Mouse (Mus musculus): ENCODE measurements around the gene Pithd1. TPM values are rescaled to one million over a fixed set of nuclear protein-coding genes. Genes with fewer than 3 reads are reported as not detected.
A peak's percentile ranks its signal among the peaks of the same experiment; 100 is the strongest.

The Pithd1 gene
- total RNA-seq (2021), result 10 to 100 TPM; 17.1 to 18.3 TPM

DNA sequence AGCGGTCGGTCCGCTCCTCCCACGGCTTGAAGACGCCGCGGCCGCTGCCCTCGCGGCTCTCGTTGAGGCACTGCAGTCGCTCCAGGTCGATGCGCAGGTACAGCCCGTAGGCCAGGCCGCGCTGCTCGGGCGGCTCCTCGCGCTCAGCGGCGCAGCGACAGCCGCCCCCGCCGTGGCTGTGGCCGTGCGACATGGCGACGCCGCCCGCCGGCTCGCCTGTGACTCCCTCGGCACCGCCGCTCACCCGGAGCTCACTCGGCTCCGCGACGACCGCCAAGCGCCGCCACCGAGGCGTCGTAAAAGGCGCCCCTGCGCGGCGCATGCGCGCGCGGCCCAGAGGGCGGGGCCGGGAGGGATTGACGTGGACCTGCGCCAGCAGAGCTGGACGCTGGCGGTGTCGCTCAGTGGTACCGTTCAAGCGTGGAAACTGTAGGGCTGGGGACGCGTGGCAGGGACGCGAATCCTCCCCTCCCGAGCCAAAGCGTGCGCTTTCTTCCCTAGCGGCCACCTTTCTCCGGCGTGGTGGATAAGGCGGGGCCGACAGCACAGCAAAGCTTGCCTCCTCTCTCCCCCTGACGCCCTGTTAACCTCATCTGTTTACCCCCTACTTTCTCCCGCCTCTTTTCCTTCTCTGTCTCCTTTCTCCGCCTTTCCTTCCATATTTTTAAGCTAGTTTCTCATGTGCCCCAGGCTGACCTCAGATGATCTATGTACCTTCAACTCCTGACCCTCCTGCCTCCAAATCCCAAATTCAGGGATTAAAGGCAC, at the start of gene Pithd1:
Pithd1 (minus strand) TSS at position 322 of the 768 bp plus-strand sequence.
- peak; percentile 95 for DNase-seq

DNA sequence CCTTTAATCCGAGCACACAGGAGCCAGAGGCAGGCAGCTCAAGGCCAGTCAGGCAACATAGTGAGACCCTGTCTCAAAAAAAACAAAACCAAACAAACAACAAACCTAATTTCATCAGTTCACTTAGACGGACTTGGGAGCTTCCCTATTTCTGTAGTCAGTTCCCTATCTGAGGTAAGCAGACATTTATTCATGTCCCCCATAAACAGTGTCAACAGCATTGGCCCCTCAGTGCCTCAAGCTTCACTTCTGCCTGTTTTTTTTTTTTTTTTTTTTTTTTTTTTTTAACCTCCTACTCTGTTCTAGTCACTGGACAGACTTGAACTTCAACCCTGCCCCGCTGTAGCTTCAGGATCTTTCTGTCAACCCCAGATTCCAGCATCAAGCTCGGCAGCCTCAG, 48.0 kb upstream of the Pithd1 start:
- DNase-seq, result no peak

DNA sequence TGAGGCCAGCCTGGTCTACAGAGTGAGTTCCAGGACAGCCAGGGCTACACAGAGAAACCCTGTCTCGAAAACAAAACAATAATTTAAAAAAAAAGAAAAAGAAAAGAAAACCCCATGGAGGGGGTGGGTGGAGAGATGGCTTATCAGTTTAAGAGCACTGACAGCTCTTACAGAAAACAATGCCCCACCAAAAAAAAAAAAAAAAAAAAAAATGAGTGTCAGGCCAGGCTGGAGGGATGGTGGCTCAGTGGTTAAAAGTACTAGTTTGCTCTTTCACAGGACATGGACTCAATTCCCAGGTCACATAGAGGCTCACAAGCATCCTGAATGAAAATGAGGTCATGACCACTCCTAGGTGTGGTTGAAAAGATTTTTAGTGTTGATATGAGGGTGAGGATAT, 46.2 kb upstream of the Pithd1 start:
- DNase-seq, result no peak

DNA sequence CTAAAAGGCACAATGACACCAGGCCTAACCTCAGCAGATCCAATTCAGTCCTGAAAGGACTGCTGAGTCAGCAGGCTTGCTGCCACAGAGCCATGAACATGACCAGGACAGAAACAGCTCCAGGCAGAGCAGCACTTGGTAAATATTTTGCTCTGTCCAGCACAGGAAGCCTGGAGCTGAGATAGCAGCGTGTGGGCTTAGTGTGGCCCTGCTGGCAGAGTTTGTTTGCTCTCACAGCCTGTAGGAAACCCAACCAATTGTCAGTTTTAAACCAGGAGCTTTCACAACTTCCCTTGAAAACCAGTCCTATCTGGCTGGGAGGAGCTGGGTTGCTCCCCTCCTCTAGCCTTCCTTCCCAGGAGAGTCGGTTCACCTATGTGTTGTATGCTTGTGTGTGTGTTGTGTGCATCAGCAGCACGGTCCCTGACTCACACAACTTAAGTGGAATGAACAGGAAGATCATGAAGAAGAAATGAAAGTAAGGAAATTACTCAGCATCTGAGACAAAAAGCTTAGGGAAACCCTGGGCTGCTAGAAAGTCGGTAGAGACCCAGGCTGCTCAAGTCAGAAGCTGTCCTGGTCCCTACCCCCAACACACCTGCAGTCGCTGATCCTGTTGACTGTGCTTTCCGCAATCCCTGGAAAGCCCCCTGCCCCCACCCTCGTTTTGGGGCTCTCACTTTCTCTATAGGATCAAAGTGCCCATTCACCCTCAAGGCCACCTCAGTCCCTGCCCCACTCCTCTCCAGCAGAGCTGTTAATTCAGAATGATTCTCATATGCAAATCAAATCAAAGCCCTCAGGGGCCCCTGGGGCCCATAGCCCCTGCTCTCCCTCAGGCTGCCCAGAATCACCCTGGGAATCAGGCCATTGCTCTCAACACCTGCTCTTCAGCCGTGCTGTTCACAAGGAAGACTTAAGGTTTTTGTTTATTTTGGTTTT, 44.2 kb upstream of the Pithd1 start:
- peak; percentile 43 for DNase-seq

DNA sequence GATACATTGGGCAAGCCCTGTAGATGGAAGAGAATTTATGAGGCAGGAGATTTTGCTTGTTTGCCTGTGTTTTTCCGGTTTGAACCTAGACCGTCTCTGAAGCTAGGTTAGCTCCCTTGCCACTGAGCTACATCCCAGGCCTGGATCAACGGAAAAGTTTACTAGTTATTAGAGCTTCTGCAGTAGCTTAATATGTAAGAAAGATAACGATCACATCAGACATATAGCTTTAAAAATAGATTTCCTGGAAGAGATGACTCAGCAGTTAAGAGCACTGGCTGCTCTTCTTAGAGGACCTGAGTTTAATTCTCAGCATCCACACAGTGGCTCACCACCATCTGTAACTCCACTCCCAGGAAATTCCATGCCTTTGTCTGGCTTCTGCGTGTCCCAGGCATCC, 41.6 kb upstream of the Pithd1 start:
- no peak for DNase-seq

DNA sequence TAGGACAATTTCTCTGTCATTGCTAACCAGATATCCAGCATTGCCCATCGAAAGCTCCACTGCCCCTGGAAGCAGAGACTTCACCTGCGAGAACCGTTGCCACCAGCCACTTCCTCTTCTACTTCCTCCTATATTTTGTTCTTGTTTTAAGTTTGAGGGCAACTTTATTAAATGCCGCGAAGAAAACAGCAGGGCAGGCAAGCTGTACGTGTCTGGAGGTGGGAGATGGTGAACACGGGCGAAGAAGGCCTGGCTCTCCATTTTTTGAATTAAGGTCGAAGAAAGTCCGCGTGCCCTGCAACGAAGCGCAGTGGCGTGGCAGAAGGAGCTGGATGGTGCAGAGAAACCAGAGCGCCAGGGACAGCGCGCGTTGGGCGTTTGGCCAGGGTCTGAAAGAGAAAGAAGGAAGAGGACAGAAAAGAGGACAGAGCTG, 41.1 kb upstream of the Pithd1 start:
- DNase-seq, result no peak

DNA sequence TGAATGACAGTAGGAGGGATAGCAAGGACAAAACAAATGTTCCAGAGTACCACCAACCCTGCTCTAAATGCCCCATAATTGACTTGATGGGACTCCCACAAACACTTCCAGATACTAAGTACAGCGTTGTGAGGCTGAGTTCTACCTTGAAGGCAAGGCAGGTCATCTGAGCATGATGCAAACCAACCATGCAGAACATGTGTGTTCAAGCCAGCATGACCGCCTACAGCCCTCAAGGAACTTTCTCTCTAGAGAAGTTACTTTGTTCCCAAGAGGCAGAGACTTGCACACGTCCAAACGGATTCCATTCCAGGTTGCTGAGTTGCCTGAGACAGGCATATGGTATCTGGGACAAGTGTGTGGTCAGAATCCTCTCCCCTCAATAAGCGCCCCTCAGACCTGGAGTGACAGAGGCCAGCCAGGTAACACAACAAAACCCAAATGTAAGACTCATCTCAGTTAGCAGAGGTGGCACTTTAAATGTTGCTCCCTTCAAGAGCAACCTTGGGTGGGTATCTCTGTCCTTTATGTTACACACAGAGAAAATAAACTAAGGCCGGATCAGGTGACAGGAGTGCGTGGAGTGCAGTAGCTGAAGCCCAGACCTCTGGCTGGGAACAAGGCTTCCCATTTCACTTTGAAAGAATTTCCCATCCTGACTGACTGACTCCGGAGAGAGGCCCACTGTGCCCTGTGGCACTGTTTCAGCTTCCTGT, 40.5 kb upstream of the Pithd1 start:
- no peak for DNase-seq

DNA sequence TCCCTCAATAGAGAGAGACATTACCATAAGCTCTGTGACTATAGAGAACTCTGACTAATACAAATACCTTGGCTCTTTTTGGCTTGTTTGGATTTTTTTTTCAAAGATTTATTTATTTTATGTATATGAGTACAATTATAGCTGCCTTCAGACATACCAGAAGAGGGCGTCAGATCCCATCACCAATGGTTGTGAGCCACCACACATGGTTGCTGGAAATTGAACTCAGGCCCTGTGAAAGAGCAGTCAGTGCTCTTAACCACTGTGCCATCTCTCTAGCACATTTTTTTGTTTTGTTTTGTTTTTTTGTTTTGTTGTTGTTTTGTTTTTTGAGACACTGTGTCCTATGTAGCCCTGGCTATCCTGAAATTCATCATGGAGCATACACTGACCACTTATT, 38.3 kb upstream of the Pithd1 start:
- DNase-seq, result no peak

DNA sequence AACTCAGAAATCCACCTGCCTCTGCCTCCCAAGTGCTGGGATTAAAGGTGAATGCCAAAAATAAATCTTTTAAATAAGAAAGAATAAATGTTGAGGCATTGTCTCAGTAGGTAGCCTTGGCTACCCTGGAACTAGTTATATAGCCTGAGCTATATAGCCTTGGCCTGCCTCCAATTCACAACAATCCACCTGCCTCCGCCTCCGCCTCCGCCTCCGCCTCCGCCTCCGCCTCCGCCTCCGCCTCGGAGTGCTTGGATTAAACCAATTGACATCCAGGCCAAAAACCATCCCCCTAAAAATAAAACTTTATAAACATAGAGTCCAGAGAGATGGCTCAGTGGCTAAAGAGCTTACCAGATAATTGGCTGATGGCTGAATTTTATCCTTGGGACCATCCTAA, 35.9 kb upstream of the Pithd1 start:
- peak; percentile 23 for DNase-seq

DNA sequence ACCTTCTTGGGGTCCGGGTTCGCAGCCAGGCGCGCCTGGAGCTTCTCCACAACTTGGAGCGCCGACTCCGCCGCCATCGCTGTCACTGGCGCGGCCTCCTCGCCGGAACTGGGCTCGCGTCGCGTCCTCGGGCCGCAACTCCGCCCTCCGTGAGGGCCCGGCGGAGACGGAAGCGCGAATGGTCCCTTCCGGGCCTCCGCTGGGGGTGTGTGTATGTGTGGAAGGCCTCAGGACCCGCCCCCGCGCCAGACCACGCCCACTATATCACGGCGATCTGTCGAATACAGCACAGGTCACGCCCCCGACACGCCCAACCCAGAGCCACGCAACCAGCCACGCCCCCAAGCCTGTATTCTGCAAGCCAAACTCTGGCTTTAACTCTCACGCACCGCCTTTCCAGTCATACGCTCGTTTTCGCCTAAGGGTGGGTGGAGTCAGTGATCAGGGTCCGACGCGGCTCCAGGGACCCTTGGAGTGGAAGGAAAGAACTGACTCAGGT, 34.5 kb upstream of the Pithd1 start, which contains the start of gene Eloa:
Eloa (minus strand) TSS at position 215 of the 499 bp plus-strand sequence.
- DNase-seq, result peak; percentile 100

DNA sequence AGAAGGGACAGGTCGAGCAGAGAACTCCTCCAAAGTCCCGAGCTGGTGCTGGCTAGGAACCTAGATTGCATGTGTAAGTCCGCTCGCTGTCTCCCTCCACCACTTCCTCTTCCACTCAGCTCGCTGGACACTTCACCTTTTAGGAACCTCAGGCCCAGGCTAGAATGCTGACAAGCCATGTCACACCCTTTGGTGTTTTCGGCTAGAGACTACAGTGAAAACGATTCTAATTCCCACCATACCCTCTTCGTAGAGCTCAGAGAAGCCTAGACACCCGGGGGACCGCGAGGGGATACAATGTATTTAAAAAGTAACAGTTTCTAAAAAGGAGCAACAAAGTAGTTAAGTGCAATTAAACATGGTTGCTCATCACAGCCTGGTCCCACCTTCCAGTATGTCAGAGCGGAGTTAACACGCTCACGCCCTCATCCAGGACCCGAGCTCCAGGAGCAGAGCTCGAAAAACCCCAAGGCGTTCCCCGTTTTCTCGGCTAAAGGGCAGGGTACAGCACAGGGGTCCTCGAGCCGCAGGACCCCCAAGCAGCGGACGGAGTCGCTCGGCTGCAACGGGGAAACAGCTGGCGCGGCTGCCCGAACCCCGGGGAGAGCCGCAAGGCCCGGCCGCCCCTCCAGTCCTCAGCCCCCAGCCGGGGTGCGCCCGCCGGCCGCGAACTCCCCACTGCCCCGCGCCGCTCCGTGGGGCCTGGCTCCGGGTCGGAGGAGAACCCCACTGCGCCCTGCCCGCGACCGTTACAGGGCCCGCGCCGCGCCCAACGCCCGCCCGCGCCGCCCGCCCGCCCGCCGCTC, 33.9 kb upstream of the Pithd1 start:
- DNase-seq, result peak; percentile 16

DNA sequence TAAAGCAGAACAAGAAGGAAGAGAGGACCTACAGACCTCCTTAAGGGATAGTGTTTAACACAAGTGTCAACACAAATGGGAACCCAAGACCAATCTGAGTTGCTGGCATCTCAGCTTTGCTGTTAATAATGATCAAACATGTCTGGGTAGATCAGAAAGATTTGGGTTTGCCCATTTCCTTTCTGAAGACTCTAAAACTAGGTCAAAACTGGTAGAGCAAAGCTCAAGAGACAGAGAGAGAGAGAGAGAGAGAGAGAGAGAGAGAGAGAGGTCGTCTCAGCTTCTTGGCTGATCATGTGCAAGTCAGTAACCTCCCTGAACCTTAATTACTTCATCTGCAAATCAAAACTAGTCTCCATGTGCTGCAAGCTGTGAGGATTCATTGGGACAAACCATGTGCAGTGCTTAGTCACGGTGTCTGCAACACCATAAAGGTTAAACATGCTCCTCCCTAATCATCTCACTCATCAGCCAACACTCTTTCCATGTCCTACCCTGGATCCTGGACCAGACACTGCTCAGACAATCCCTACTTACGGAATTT, 29.1 kb upstream of the Pithd1 start:
- no peak for DNase-seq

DNA sequence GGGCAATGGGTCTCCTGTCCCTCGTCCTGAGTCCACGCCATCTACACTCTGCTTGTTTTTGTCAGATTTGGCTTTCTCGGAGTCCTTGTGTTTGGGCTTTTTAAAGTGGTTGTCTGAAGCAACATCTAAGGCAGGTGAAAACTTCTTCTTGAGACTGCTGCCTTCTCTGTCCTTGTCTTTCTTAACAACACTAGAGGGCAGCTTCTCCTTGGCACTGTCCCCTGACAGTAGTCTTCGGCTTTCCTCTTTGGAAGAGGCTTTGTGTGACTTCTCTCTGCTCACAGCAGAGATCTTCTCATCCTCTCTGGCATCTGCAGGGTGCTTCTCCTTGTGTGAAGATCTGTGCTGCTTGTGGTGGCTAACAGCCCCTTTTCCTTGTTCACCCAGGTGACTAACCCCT, 23.5 kb upstream of the Pithd1 start:
- DNase-seq, result no peak

DNA sequence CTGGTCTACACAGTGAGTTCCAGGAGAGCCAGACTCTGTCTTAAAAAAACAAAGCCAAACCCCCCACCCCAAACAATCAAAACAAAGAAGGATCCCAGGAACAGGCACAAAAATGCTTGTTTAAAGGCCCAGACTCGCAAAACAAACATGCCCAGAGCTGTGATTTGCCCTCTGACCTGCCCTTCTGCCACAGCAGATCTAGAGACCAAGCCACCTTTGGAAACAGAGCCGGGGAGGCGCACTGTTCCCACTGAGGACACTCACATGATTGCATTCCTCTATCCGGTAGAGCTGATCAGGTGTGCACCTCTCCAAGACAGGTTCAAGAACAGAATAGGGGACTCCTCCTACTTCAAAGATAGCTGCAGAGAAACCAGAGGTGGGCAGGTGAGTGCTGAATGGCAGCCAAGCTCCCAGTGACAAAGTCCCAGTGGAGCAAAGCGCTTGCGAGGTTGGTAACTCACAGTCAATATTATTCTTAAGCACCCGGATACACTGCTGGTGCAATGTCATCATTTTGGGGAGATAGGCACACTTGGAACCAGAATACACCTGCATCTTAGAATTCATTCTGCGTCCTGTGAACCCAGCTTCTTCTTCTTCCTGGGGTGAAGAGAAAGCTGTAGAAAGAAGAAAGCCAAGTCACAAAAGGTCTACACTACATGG, 21.9 kb upstream of the Pithd1 start:
- no peak for DNase-seq

DNA sequence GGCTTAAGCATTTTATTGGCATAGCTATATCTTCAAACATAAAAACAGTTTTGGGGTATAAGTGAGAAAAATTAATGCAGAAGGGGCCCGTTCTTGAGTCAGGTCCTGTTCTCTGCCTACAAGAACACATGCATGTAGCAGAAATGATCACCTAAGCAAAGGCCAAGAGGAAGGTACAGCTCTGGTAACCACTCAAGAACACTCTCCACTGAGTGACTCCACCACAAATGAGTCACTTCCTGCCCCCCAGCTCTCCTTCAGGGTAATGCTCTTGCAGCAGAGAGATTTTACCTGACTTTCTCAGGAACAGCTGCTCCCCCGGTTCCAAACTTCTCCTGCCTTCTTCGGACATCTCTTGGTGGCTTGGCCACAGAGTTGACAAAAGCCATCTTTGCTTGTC, 19.8 kb upstream of the Pithd1 start:
- DNase-seq, result no peak

DNA sequence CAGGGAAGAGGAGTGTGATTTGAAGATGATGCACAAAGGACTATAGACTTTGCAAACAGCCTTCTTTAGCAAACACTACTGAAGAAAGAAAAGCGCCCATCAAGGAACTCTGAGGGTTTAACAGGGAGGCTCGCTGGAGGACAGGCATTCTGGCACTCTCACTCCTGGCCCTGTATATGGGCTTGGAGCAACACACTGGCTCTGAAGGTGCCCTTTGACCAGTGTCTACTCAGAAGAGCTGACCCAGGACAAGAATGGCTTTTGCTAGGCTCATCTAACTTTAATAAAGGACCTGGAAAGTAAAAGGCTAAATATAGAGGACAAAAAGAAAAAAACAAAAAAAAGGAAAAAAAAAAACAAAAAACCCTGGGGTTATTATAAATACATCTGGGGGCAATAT, 17.9 kb upstream of the Pithd1 start:
- DNase-seq, result no peak

DNA sequence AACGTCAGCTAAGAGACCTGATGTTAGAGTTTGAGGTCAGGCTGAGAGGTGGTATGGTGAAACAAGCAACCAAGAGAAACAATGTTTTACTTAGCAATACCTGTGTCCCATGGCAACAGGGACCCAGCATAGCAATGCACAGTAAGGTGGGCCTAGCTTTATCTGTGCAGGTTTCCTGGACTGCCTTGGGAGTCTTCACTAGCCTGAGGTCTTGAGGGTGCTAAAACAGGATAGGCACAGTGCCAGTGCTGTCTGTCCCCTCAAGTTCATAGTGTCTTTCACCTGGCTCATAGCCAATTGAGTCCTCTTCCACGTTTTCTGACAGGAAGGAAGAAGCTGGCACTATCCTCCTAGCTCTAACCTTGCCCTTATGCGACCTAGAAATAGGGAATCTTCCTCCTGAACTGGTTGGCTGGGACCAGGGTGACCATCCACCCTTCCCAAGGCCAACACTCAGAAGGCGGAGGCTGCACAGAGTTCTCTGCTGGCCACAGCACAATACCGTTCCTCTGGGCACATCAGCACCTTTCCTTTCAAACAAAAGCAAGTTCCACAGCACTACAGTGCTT, 17.1 kb upstream of the Pithd1 start:
- no peak for DNase-seq

DNA sequence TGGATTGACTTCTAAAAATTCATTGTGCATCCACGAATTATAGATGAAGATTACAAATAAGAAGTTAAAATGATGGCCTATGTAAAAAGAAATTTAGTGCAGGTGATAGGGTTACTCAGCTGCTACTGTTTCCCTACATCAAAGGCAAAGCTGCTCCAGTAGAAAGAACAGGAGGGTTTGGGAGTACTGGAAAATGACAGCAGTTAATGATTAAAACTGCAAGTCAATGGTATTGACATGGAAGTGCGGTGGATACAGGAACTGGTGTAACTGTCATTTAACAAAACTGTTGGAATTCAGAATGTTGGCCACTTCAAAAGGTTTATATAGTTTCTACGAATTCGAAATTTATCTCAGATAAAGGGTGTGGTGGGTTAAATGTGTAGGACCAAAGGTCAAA, 8.1 kb upstream of the Pithd1 start:
- DNase-seq, result no peak

DNA sequence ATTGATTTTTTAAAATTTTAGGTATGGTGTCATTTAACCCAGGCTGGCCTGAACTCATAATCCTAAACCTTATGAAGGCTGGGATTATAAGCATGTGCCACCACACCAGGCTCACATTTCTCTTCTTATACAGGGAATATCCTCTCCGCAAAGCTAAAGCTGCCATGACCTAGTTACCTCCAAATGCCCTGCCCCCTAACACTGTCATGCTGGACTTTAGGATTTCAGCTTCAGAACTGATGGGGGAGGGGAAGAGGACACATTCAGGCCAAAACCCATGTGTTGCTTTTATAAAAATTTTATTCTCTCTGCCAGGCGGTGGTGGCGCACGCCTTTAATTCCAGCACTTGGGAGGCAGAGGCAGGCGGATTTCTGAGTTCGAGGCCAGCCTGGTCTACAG, 6.9 kb upstream of the Pithd1 start:
- no peak for DNase-seq

DNA sequence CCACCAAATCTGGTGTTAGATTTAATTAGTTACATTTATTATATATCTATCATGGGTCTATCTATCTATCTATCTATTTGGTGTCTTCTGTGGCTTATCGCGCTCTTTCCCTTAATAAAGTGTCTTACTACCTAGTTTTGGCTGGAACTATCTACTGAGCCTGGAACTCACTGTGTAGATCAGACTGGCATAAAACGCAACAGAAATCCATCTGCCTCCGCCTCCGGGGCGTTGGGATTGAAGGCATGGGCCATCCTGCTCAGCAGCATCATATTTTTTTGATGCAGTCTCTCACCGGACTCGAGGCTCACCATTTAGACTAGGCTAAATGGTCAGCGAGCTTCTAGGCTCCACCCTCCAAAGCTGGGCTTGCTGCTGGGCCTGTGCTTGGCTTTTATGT, 650 bp upstream of the Pithd1 start:
- DNase-seq, result no peak
